Mouse (Mus musculus): Measurements from ENCODE around the gene Vmn1r200.
"Not testable (repeated sequence)": the region's sequence is repeated elsewhere in the genome, so short reads cannot be mapped to it uniquely, and the experiment has no call there.

Gene Vmn1r200

GRCm38 (mm10) chr13:22390073-22390472 is at the start of gene Vmn1r200:
TSS of gene Vmn1r200 (plus strand) at chr13:22390373.
- DNase-seq (ENCODE audit: low read depth in 1 of 2, low spot score in 2 of 2) = no peak

- DNase-seq (ENCODE audit: low read depth in 1 of 2, low spot score in 2 of 2) = no peak
Observed at GRCm38 (mm10) chr13:22350064-22350463, 40.1 kb upstream of the Vmn1r200 start, which contains the start of gene Vmn1r198. TSS of gene Vmn1r198 (plus strand) at chr13:22350364.

DNA sequence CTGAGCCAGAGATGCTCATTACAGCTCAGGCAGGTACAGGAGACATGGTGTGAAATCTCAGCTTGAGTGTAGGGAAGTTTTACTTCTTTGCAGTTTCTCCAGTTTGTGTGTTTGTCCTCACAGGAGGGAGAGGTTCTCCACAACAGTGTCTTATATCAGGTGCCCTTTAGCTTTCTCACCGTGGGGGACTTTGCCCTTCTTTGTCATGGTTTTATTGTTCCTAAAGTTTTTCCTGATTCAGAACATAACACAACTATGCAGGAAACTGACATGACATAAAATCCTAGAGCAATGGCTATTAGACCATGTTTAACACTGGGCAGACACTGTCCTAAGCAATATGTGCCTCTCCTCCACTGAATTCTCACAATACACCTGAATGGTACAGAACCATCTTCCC is 39.4 kb upstream of the Vmn1r200 start:
- DNase-seq (ENCODE audit: low read depth in 1 of 2, low spot score in 2 of 2) = no peak

- DNase-seq (ENCODE audit: low read depth in 1 of 2, low spot score in 2 of 2) = no peak
Observed at GRCm38 (mm10) chr13:22379518-22379917, 10.7 kb upstream of the Vmn1r200 start, which contains the start of gene Vmn1r199. TSS of gene Vmn1r199 (plus strand) at chr13:22379818.

DNA sequence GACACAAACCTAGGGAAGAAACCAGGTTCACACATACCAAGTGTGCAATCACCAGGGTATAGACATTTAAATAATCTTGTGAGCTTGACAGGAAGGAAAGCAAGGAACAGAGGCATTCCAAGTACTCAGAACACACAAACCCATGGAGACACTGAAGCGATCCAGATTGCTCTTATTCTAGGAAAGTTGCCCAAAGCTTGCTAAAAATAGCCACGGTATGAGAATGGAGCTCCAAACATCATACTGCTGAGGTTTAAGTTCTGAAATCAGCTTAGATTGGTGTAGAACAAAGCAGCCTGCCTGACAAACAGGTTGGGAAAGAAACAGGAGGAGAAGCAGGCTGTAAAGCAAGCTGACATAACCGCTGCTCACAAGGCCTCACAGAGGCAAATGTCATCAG is 9.0 kb upstream of the Vmn1r200 start:
- not testable (repeated sequence) for DNase-seq (ENCODE audit: low read depth in 1 of 2, low spot score in 2 of 2)

DNA sequence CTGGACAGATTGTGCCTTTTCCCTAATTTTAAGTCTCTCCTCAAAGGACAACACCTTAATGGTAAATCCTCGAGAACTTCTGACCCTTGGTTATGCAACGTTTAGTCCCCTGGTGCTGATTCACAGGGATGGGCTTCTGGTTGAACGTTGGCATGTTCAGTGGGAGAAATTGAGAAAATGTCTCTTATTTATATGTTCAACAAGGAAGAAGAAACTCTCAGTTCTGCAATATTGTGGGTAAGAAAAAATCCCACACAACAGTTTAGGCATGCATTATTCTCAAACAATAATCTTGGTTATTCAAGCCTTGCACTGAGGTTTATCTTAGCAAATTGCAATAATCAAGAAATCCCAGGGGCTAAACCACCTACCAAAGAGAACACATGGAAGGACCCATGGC is 6.8 kb upstream of the Vmn1r200 start:
- DNase-seq (ENCODE audit: low read depth in 1 of 2, low spot score in 2 of 2) = no peak

- no peak for DNase-seq (ENCODE audit: low read depth in 1 of 2, low spot score in 2 of 2)
Observed at GRCm38 (mm10) chr13:22387050-22387449, 3.1 kb upstream of the Vmn1r200 start.

DNA sequence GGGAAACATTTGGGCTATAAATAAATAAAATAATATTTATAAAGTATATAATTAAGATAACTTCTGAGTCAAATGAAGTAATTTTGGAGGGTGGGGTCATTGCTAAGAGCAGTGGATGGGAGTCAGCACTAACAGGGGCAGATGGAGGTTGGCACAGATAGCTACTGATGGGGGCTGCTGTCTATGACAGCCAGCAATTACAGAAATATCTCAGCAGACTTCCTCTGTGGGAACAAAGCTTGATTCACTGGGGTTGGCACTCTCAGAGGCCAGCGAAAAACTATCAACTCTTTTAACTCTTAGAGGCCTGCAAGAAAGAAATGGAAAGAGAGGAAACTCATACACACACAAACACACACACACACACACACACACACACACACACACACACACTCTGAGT is 12.8 kb downstream of the Vmn1r200 start:
- DNase-seq (ENCODE audit: low read depth in 1 of 2, low spot score in 2 of 2) = no peak
